8 mouse cellular contexts compared by ENCODE assay signal in the genomic region with DNA sequence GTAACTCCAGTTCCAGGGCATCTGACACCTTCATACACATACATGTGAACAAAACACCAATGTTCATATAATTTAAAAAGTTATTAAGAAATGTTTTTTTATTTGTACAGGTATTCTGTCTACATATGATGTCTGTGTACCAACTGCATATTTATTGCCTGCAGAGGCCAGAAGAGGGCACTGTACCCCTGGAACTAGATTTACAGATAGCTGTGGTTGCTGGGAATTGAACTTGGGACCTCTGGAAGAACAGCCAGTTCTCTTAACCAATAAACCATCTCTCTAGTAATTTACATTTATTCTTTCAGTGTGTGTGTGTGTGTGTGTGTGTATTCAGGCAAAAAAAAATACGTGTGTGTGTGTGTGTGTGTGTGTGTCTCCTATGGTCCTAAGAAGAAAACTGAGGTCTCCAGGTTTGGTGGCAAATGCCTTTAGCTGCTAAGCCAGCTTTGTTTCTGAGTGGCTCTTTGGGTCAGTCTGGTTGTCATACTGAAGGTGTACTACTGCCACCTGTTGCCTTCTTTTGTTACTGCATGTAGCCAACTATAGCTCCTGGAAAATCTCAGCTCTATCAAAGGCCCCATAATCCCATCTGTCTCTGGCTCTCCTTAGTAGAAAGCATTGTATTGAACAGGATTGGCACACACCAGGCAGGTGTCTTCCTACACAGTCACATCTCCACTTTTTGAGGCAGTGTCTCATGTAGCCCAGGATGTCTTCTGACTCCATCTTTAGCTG. TPM values are rescaled to one million over a fixed set of nuclear protein-coding genes. Genes with fewer than 3 reads are reported as not detected.
DNase-seq lines count a peak whose midpoint lies in the region; ATAC-seq and TF ChIP-seq lines count a peak whose summit lies in the region.

No protein-coding gene starts in this region.

- dilution Hi-C loops in CH12.LX (cut with MboI; ENCODE audit: extremely low pct_ligation_motif_present, extremely low pct_unique_long_range_greater_than_20kb, low sequenced_read_pairs): no loop called here

- peak; percentile 78 for DNase-seq in CH12.LX (ENCODE audit: extremely low read depth)
- peak; percentile 75 for DNase-seq in adrenal gland, postnatal 14 days
- DNase-seq in embryonic facial prominence, embryonic 11.5 days (ENCODE audit: low spot score): peak; percentile 91
- DNase-seq in heart, postnatal 4 days: peak; percentile 82
- peak; percentile 55 to 84 for DNase-seq in layer of hippocampus, adult 18-20 months (ENCODE audit: low spot score in 2 of 2)
- DNase-seq in liver, postnatal 0 days: peak; percentile 75
- DNase-seq in thymus, postnatal 25 days: peak; percentile 73

- peaks cover 6 to 33% of the 10 kb centered on the region in 2 experiments; a peak in 3 of 4 replicates for H3K4me1 ChIP-seq in CH12.LX (ENCODE audit: control insufficient read depth in 1 of 2, insufficient read depth in 2 of 2)
- H3K4me1 ChIP-seq in embryonic facial prominence, embryonic 11.5 days (ENCODE audit: control insufficient read depth, insufficient read depth, low read length): peaks cover 7% of the 10 kb centered on the region; the same call in 1 of the 2 replicates
- no peaks in the 10 kb centered on the region for H3K4me1 ChIP-seq in liver, postnatal 0 days (ENCODE audit: insufficient read depth)
- no peaks in the 10 kb centered on the region for H3K4me1 ChIP-seq in neural tube, embryonic 14.5 days (ENCODE audit: control insufficient read depth, insufficient read depth, low read length)

- H3K27me3 ChIP-seq in CH12.LX (replicated peaks): no peaks in the 10 kb centered on the region
- H3K27me3 ChIP-seq in embryonic facial prominence, embryonic 11.5 days (ENCODE audit: control insufficient read depth, insufficient read depth, low read length): no peaks in the 10 kb centered on the region
- H3K27me3 ChIP-seq in liver, postnatal 0 days (ENCODE audit: insufficient read depth, low read length): no peaks in the 10 kb centered on the region
- no peaks in the 10 kb centered on the region for H3K27me3 ChIP-seq in neural tube, embryonic 14.5 days (ENCODE audit: control insufficient read depth, insufficient read depth, low read length)

- no peak overlapping the region for H3K4me3 ChIP-seq in CH12.LX (replicated peaks in 1 of 3; ENCODE audit: low read depth in 2 of 3, low read length in 2 of 3, poor library complexity in 1 of 3)
- no peak overlapping the region for H3K4me3 ChIP-seq in embryonic facial prominence, embryonic 11.5 days (ENCODE audit: low read depth, low read length)
- H3K4me3 ChIP-seq in liver, postnatal 0 days (ENCODE audit: low read depth, low read length): no peak overlapping the region
- no peak overlapping the region for H3K4me3 ChIP-seq in neural tube, embryonic 14.5 days (ENCODE audit: low read depth, low read length)

- in situ Hi-C loops in CH12.LX (cut with MboI; ENCODE audit: low pct_ligation_motif_present, low pct_unique_long_range_greater_than_20kb, low sequenced_read_pairs): no loop called here

- TF ChIP-seq CTCF in CH12.LX (conservative IDR thresholded peaks at IDR 0.05 in 1 of 2, IDR thresholded peaks at IDR 0.05 in 1 of 2; ENCODE audit: low read depth in 2 of 2, low read length in 2 of 2): peak; percentile 90 to 95
- peak; percentile 90 for TF ChIP-seq CTCF in liver, postnatal 0 days (IDR thresholded peaks at IDR 0.05; ENCODE audit: low read depth)

- peaks cover 13 to 30% of the 10 kb centered on the region in 2 experiments for H3K36me3 ChIP-seq in CH12.LX (replicated peaks in 1 of 2; ENCODE audit: control insufficient read depth in 1 of 2, insufficient read depth in 1 of 2, low read length in 1 of 2)
- no peaks in the 10 kb centered on the region for H3K36me3 ChIP-seq in embryonic facial prominence, embryonic 11.5 days (replicated peaks; ENCODE audit: control insufficient read depth, insufficient read depth, low read depth, low read length)
- no peaks in the 10 kb centered on the region for H3K36me3 ChIP-seq in liver, postnatal 0 days (replicated peaks; ENCODE audit: insufficient read depth, low read length)
- H3K36me3 ChIP-seq in neural tube, embryonic 14.5 days (ENCODE audit: control insufficient read depth, insufficient read depth, low read length): peaks cover 13% of the 10 kb centered on the region; the same call in 1 of the 2 replicates

- TF ChIP-seq RAD21 in CH12.LX (IDR thresholded peaks at IDR 0.05; ENCODE audit: low read depth, low read length): peak; percentile 94

- no peak for TF ChIP-seq EP300 in CH12.LX (IDR thresholded peaks at IDR 0.05; ENCODE audit: low read length)
- TF ChIP-seq EP300 in liver, postnatal 0 days (IDR thresholded peaks at IDR 0.05; ENCODE audit: low read depth): no peak

- no peaks in the 10 kb centered on the region for H3K9me3 ChIP-seq in CH12.LX (replicated peaks; ENCODE audit: low read length)
- H3K9me3 ChIP-seq in embryonic facial prominence, embryonic 11.5 days (replicated peaks; ENCODE audit: control insufficient read depth, low read length): no peaks in the 10 kb centered on the region
- H3K9me3 ChIP-seq in liver, postnatal 0 days (ENCODE audit: low read length): no peaks in the 10 kb centered on the region
- H3K9me3 ChIP-seq in neural tube, embryonic 14.5 days (ENCODE audit: control insufficient read depth, low read length): no peaks in the 10 kb centered on the region

- no peak overlapping the region for H3K9ac ChIP-seq in CH12.LX (ENCODE audit: insufficient read depth, low read depth)
- H3K9ac ChIP-seq in embryonic facial prominence, embryonic 11.5 days (replicated peaks; ENCODE audit: low read length): no peak overlapping the region
- no peak overlapping the region for H3K9ac ChIP-seq in liver, postnatal 0 days (replicated peaks)
- no peak overlapping the region for H3K9ac ChIP-seq in neural tube, embryonic 14.5 days (replicated peaks; ENCODE audit: low read depth, low read length)

- no peaks in the 10 kb centered on the region for H3K79me2 ChIP-seq in CH12.LX (replicated peaks; ENCODE audit: control insufficient read depth, extremely low read depth, insufficient read depth, poor library complexity, severe bottlenecking)

- ATAC-seq in embryonic facial prominence, embryonic 11.5 days (replicated peaks; ENCODE audit: insufficient number of reproducible peaks, low FRiP score, low TSS enrichment, low read depth): no peak
- peak; percentile 68 for ATAC-seq in liver, postnatal 0 days
- ATAC-seq in neural tube, embryonic 14.5 days (ENCODE audit: low read depth): peak; percentile 41; the same call in 1 of the 2 replicates

- no peak overlapping the region for H3K4me2 ChIP-seq in CH12.LX (ENCODE audit: insufficient read depth, low read depth, poor library complexity, severe bottlenecking)
- no peak overlapping the region for H3K4me2 ChIP-seq in embryonic facial prominence, embryonic 11.5 days (ENCODE audit: low read depth, low read length)
- H3K4me2 ChIP-seq in liver, postnatal 0 days (ENCODE audit: low read depth, low read length): no peak overlapping the region
- no peak overlapping the region for H3K4me2 ChIP-seq in neural tube, embryonic 14.5 days (ENCODE audit: low read depth, low read length)

- no peak overlapping the region for H3K27ac ChIP-seq in CH12.LX (ENCODE audit: insufficient read depth, low read depth)
- no peak overlapping the region for H3K27ac ChIP-seq in embryonic facial prominence, embryonic 11.5 days (replicated peaks; ENCODE audit: low read depth, low read length)
- no peak overlapping the region for H3K27ac ChIP-seq in liver, postnatal 0 days (ENCODE audit: low read depth)
- no peak overlapping the region for H3K27ac ChIP-seq in neural tube, embryonic 14.5 days (ENCODE audit: low read depth, low read length)

- 3% methylated on average over 1 of the region's 1 CpGs for WGBS in embryonic facial prominence, embryonic 11.5 days
- 0% methylated on average over 1 of the region's 1 CpGs for WGBS in liver, postnatal 0 days (ENCODE audit: insufficient replicate concordance)
- 0% methylated on average over 1 of the region's 1 CpGs for WGBS in neural tube, embryonic 14.5 days

- no peak for TF ChIP-seq POLR2A in CH12.LX (IDR thresholded peaks at IDR 0.05; ENCODE audit: low read depth, low read length)

RNA-seq across cellular contexts. Expression of gene Ilf3, which starts 10.5 kb away (rescaled TPM):
- total RNA-seq in CH12.LX (2012; rRNA removed) (77.3 TPM in 2 replicates), CH12.LX (2014; rRNA removed) (72.8 and 75.8 TPM in 2 replicates)
- polyA plus RNA-seq in CH12.LX (2012; ENCODE audit: insufficient read length, low read depth): 128 and 145 TPM in 2 replicates
- total RNA-seq in adrenal gland, postnatal 14 days (2021): 55.3 and 64.4 TPM in 2 replicates
- 248 and 256 TPM in 2 replicates for polyA plus RNA-seq in embryonic facial prominence, embryonic 11.5 days (2014; fragmentation: Nextera tagmentation; extraction: Ambion mirVana)
- total RNA-seq in heart, postnatal 4 days (2021): 10 to 100 TPM; 79.5 to 80.1 TPM
- total RNA-seq in layer of hippocampus, adult 18-20 months (2021): 100 to 1,000 TPM in 1 of 2 experiments, 10 to 100 TPM in 1; 99.2 to 101 TPM
- polyA plus RNA-seq in liver, postnatal 0 days (2015; fragmentation: Nextera tagmentation; extraction: Ambion mirVana): 19.1 and 23.5 TPM in 2 replicates
- 210 and 222 TPM in 2 replicates for polyA plus RNA-seq in neural tube, embryonic 14.5 days (2014; fragmentation: Nextera tagmentation; extraction: Ambion mirVana)

RNA-seq across cellular contexts. Expression of gene Slc44a2, which starts 36.7 kb away (rescaled TPM):
- total RNA-seq in CH12.LX (2012; rRNA removed): 27.4 and 36.5 TPM in 2 replicates
- total RNA-seq in CH12.LX (2014; rRNA removed): 22.1 and 26.1 TPM in 2 replicates
- 52.5 and 62.9 TPM in 2 replicates for polyA plus RNA-seq in CH12.LX (2012; ENCODE audit: insufficient read length, low read depth)
- total RNA-seq in adrenal gland, postnatal 14 days (2021): 40.4 and 56.5 TPM in 2 replicates
- polyA plus RNA-seq in embryonic facial prominence, embryonic 11.5 days (2014; fragmentation: Nextera tagmentation; extraction: Ambion mirVana): 86.0 and 89.8 TPM in 2 replicates
- total RNA-seq in heart, postnatal 4 days (2021): 10 to 100 TPM; 63.4 to 65.0 TPM
- 10 to 100 TPM; 44.7 to 48.0 TPM for total RNA-seq in layer of hippocampus, adult 18-20 months (2021)
- 12.8 and 14.4 TPM in 2 replicates for polyA plus RNA-seq in liver, postnatal 0 days (2015; fragmentation: Nextera tagmentation; extraction: Ambion mirVana)
- 67.7 and 75.1 TPM in 2 replicates for polyA plus RNA-seq in neural tube, embryonic 14.5 days (2014; fragmentation: Nextera tagmentation; extraction: Ambion mirVana)

RNA-seq across cellular contexts. Expression of gene Ap1m2, which starts 45.0 kb away (rescaled TPM):
- total RNA-seq in CH12.LX (2012; rRNA removed) (1.4 and 2.6 TPM in 2 replicates), CH12.LX (2014; rRNA removed) (0.51 TPM in 2 replicates)
- polyA plus RNA-seq in CH12.LX (2012; ENCODE audit: insufficient read length, low read depth): 0.29 and 0.51 TPM in 2 replicates
- total RNA-seq in adrenal gland, postnatal 14 days (2021): not detected in 2 replicates
- polyA plus RNA-seq in embryonic facial prominence, embryonic 11.5 days (2014; fragmentation: Nextera tagmentation; extraction: Ambion mirVana): 15.9 and 16.3 TPM in 2 replicates
- not detected for total RNA-seq in heart, postnatal 4 days (2021)
- total RNA-seq in layer of hippocampus, adult 18-20 months (2021): under 1 TPM; 0.18 to 0.30 TPM
- 0.32 and 0.54 TPM in 2 replicates for polyA plus RNA-seq in liver, postnatal 0 days (2015; fragmentation: Nextera tagmentation; extraction: Ambion mirVana)
- polyA plus RNA-seq in neural tube, embryonic 14.5 days (2014; fragmentation: Nextera tagmentation; extraction: Ambion mirVana): 1.1 and 2.3 TPM in 2 replicates

RNA-seq across cellular contexts. Expression of gene Qtrt1, which starts 54.5 kb away (rescaled TPM):
- total RNA-seq in CH12.LX (2012; rRNA removed): 57.8 and 60.5 TPM in 2 replicates
- total RNA-seq in CH12.LX (2014; rRNA removed): 43.1 and 48.1 TPM in 2 replicates
- 52.4 and 56.8 TPM in 2 replicates for polyA plus RNA-seq in CH12.LX (2012; ENCODE audit: insufficient read length, low read depth)
- total RNA-seq in adrenal gland, postnatal 14 days (2021): 13.9 and 20.8 TPM in 2 replicates
- 47.6 and 51.5 TPM in 2 replicates for polyA plus RNA-seq in embryonic facial prominence, embryonic 11.5 days (2014; fragmentation: Nextera tagmentation; extraction: Ambion mirVana)
- total RNA-seq in heart, postnatal 4 days (2021): 10 to 100 TPM; 11.3 to 13.3 TPM
- total RNA-seq in layer of hippocampus, adult 18-20 months (2021): 10 to 100 TPM; 26.0 to 36.4 TPM
- polyA plus RNA-seq in liver, postnatal 0 days (2015; fragmentation: Nextera tagmentation; extraction: Ambion mirVana): 11.3 and 13.7 TPM in 2 replicates
- 43.7 and 48.9 TPM in 2 replicates for polyA plus RNA-seq in neural tube, embryonic 14.5 days (2014; fragmentation: Nextera tagmentation; extraction: Ambion mirVana)
